Mouse (Mus musculus): ENCODE results near the gene Tgtp1. TPM values are rescaled to one million over a fixed set of nuclear protein-coding genes. Genes with fewer than 3 reads are reported as not detected.

Tgtp1 gene
- polyA plus RNA-seq, 1 experiment: 1.6 TPM

Other genes with a start within 250 kb of the Tgtp1 start
- gene Rack1, start 193.8 kb downstream of the Tgtp1 start, polyA plus RNA-seq (2012; rRNA removed): 447 and 464 TPM in 2 replicates
- 43.1 and 46.7 TPM in 2 replicates for gene Trim41, start 176.8 kb downstream of the Tgtp1 start, polyA plus RNA-seq (2012; rRNA removed)
- 4.2 and 4.3 TPM in 2 replicates for gene Trim7, start 168.0 kb downstream of the Tgtp1 start, polyA plus RNA-seq (2012; rRNA removed)
- gene Gm12184, start 167.5 kb downstream of the Tgtp1 start, polyA plus RNA-seq (2012; rRNA removed): 33.8 and 40.1 TPM in 2 replicates
- gene Irgm1, start 122.5 kb downstream of the Tgtp1 start, polyA plus RNA-seq (2012; rRNA removed): 9.5 and 11.4 TPM in 2 replicates
- 0.19 and 0.23 TPM in 2 replicates for gene Gm5431, start 92.0 kb downstream of the Tgtp1 start, polyA plus RNA-seq (2012; rRNA removed)
- 1.8 TPM in 2 replicates for gene Psme2b, start 48.0 kb downstream of the Tgtp1 start, polyA plus RNA-seq (2012; rRNA removed)
- 0.06 and 0.10 TPM in 2 replicates for gene Olfr56, start 15.3 kb downstream of the Tgtp1 start, polyA plus RNA-seq (2012; rRNA removed)
- gene 9930111J21Rik1, start 14.8 kb downstream of the Tgtp1 start, polyA plus RNA-seq (2012; rRNA removed): 0.42 and 0.57 TPM in 2 replicates
- 0.08 and 0.19 TPM in 2 replicates for gene Gm12185, start 1.9 kb downstream of the Tgtp1 start, polyA plus RNA-seq (2012; rRNA removed)
- 1.6 and 1.9 TPM in 2 replicates for gene 9930111J21Rik2, start 57.1 kb upstream of the Tgtp1 start, polyA plus RNA-seq (2012; rRNA removed)
- gene Tgtp2, start 70.0 kb upstream of the Tgtp1 start, polyA plus RNA-seq (2012; rRNA removed): 1.4 and 2.4 TPM in 2 replicates
- gene Ifi47, start 82.4 kb upstream of the Tgtp1 start, polyA plus RNA-seq (2012; rRNA removed): 1.6 and 2.3 TPM in 2 replicates
- gene Olfr1396, start 120.7 kb upstream of the Tgtp1 start, polyA plus RNA-seq (2012; rRNA removed): not detected in 2 replicates
- 0.04 TPM in 1 of 2 replicates, not detected in the other for gene Olfr1395, start 148.1 kb upstream of the Tgtp1 start, polyA plus RNA-seq (2012; rRNA removed)
- not detected in 2 replicates for gene Olfr1394, start 160.2 kb upstream of the Tgtp1 start, polyA plus RNA-seq (2012; rRNA removed)
- gene Btnl9, start 193.0 kb upstream of the Tgtp1 start, polyA plus RNA-seq (2012; rRNA removed): 0.04 TPM in 1 of 2 replicates, not detected in the other
- gene Zfp62, start 209.1 kb upstream of the Tgtp1 start, polyA plus RNA-seq (2012; rRNA removed): 22.1 and 25.0 TPM in 2 replicates